8 mouse cellular contexts compared by ENCODE assay signal in genomic region chr10:111972542-111973361, GRCm38 (mm10). TPM values are rescaled to one million over a fixed set of nuclear protein-coding genes. Genes with fewer than 3 reads are reported as not detected.
DNase-seq lines count a peak whose midpoint lies in the region; ATAC-seq lines count a peak whose summit lies in the region.

TSS of gene Krr1 (plus strand) at chr10:111972664.

- H3K4me2 ChIP-seq in hindbrain, embryonic 12.5 days (replicated peaks), result peak within 1 kb of the TSS; percentile 78

- peak within 1 kb of the TSS; percentile 83 for H3K9ac ChIP-seq in hindbrain, embryonic 12.5 days

- peaks cover 9% of the 10 kb centered on the region; the same call in 1 of the 2 replicates for H3K36me3 ChIP-seq in hindbrain, embryonic 12.5 days

- H3K4me3 ChIP-seq in hindbrain, embryonic 12.5 days, result peak within 1 kb of the TSS; percentile 88

- DNase-seq in NIH3T3 (ENCODE audit: low read depth), result peak; percentile 99
- DNase-seq in cerebellum, postnatal 10 days, result peak; percentile 91 to 94
- DNase-seq in frontal cortex, postnatal 10 days (ENCODE audit: low spot score in 2 of 2), result peak; percentile 84 to 86
- peak; percentile 90 to 95 for DNase-seq in layer of hippocampus, postnatal 14 days (ENCODE audit: low spot score in 2 of 2)
- peak; percentile 84 for DNase-seq in lung, postnatal 14 days
- DNase-seq in retina, adult 2 months (ENCODE audit: low read depth, low spot score), result peak; percentile 94
- peak; percentile 85 to 86 for DNase-seq in thymus, postnatal 36 days

- H3K27ac ChIP-seq in hindbrain, embryonic 12.5 days, result peak within 1 kb of the TSS; percentile 58; the same call in 1 of the 2 replicates

- no peaks in the 10 kb centered on the region for H3K9me3 ChIP-seq in hindbrain, embryonic 12.5 days (replicated peaks)

- under 1% methylated on average over 51 of the region's 51 CpGs for WGBS in hindbrain, embryonic 12.5 days

- ATAC-seq in hindbrain, embryonic 12.5 days (ENCODE audit: low FRiP score), result peak; percentile 97

- H3K4me1 ChIP-seq in hindbrain, embryonic 12.5 days, result peaks cover 9% of the 10 kb centered on the region

- H3K27me3 ChIP-seq in hindbrain, embryonic 12.5 days, result no peaks in the 10 kb centered on the region

RNA-seq across cellular contexts. Expression of gene Krr1, which starts in this region (rescaled TPM):
- polyA plus RNA-seq in hindbrain, embryonic 12.5 days (2016; fragmentation: Nextera tagmentation; extraction: Ambion mirVana), result 49.6 and 54.1 TPM in 2 replicates
- total RNA-seq in layer of hippocampus, postnatal 14 days (2021), result 10 to 100 TPM; 27.5 to 31.7 TPM

Comparison
In these comparisons a context has a peak if more than half of its experiments do, and no peak if none do; other contexts are left out.
1. Peak in every context shown above with its lines: DNase-seq, ATAC-seq, H3K4me3 ChIP-seq and H3K27ac ChIP-seq.